Mouse (Mus musculus) forebrain, embryonic 11.5 days (tissue): ENCODE results near the gene Astl. TPM values are rescaled to one million over a fixed set of nuclear protein-coding genes. Genes with fewer than 3 reads are reported as not detected.

Experiments used
- ATAC-seq: fragments of 200-750 bp; cut with Nextera tagmentation; replicated peaks from 2 replicates; pipeline ENCODE4 v1.8.0; 2017; ENCODE audit warnings: moderate TSS enrichment; ENCODE audit not compliant: low FRiP score
- DNase-seq: peaks from one replicate; pipeline ENCODE4 v3.0.0-alpha.2; 2017; ENCODE audit warnings: low spot score
- H3K27ac ChIP-seq: fragments of 300-500 bp; sonication (generic); 2 replicates; pipeline ENCODE4 v1.5.1; 2014; ENCODE audit warnings: low read depth, low read length
- H3K27me3 ChIP-seq: fragments of 300-500 bp; sonication (generic); 2 replicates; pipeline ENCODE4 v1.6.1; 2014; ENCODE audit warnings: mild to moderate bottlenecking, low read length, mixed read lengths; ENCODE audit not compliant: control insufficient read depth, insufficient read depth
- H3K36me3 ChIP-seq: fragments of 300-500 bp; sonication (generic); 2 replicates; pipeline ENCODE4 v1.6.1; 2014; ENCODE audit warnings: mild to moderate bottlenecking, low read length, moderate library complexity, mixed read lengths; ENCODE audit not compliant: control insufficient read depth, insufficient read depth
- H3K4me1 ChIP-seq: fragments of 300-500 bp; sonication (generic); replicated peaks from 2 replicates; pipeline ENCODE4 v1.6.1; 2014; ENCODE audit warnings: low read length, mixed read lengths; ENCODE audit not compliant: control insufficient read depth, insufficient read depth
- H3K4me2 ChIP-seq: fragments of 300-500 bp; sonication (generic); 2 replicates; pipeline ENCODE4 v1.6.1; 2014; ENCODE audit warnings: low read depth, mild to moderate bottlenecking, low read length, moderate library complexity, mixed read lengths; ENCODE audit not compliant: severe bottlenecking
- H3K4me3 ChIP-seq: fragments of 300-500 bp; sonication (generic); 2 replicates; pipeline ENCODE4 v1.5.1; 2014; ENCODE audit warnings: low read depth, low read length
- H3K9ac ChIP-seq: fragments of 300-500 bp; sonication (generic); 2 replicates; pipeline ENCODE4 v1.6.1; 2014; ENCODE audit warnings: low read length
- H3K9me3 ChIP-seq: fragments of 300-500 bp; sonication (generic); 2 replicates; pipeline ENCODE4 v1.6.1; 2016; ENCODE audit warnings: low read length, mixed read lengths; ENCODE audit not compliant: control insufficient read depth
- WGBS: fragments of 180-500 bp; shearing (Covaris S2); extraction: QIAGEN DNeasy Blood & Tissue Kit; methylation state at CpG from one replicate; pipeline ENCODE4 v1.1.7; 2014; 5-methylcytosine and 5-hydroxymethylcytosine counted together
- polyA plus RNA-seq: library from polyadenylated mRNA; unstranded; fragments of >200 nt; fragmentation: Nextera tagmentation; extraction: Ambion mirVana; gene quantifications from 2 replicates; pipeline ENCODE4 v1.2.1, GENCODE M21; 2014

Astl gene
- polyA plus RNA-seq, 1 experiment from 2014 or later = not detected

GRCm38 (mm10) chr2:127390846-127391245 lies 52.4 kb downstream of the Astl start:
- Histone ChIP-seq H3K4me3 (no peak overlapping the region), H3K27ac (no peak overlapping the region), H3K4me1 (no peaks in the 10 kb centered on the region), H3K36me3 (no peaks in the 10 kb centered on the region), H3K9ac (no peak overlapping the region), H3K4me2 (no peak overlapping the region), H3K27me3 (no peaks in the 10 kb centered on the region), H3K9me3 (no peaks in the 10 kb centered on the region)
- no peak for ATAC-seq
- no peak for DNase-seq
- WGBS = 82% methylated on average over 4 of the region's 4 CpGs

GRCm38 (mm10) chr2:127391323-127391722 lies 52.9 kb downstream of the Astl start:
- Histone ChIP-seq H3K4me3 (no peak overlapping the region), H3K9ac (no peak overlapping the region), H3K27ac (no peak overlapping the region), H3K4me2 (no peak overlapping the region), H3K9me3 (no peaks in the 10 kb centered on the region), H3K4me1 (no peaks in the 10 kb centered on the region), H3K36me3 (no peaks in the 10 kb centered on the region), H3K27me3 (no peaks in the 10 kb centered on the region)
- DNase-seq (no peak), ATAC-seq (no peak)
- WGBS = 75% methylated on average over 3 of the region's 3 CpGs

GRCm38 (mm10) chr2:127394606-127395161 lies 56.2 kb downstream of the Astl start:
- ATAC-seq (no peak), DNase-seq (no peak)
- Histone ChIP-seq H3K4me1 (no peaks in the 10 kb centered on the region), H3K9ac (no peak overlapping the region), H3K27me3 (no peaks in the 10 kb centered on the region), H3K4me3 (no peak overlapping the region), H3K27ac (no peak overlapping the region), H3K36me3 (no peaks in the 10 kb centered on the region), H3K4me2 (no peak overlapping the region), H3K9me3 (no peaks in the 10 kb centered on the region)
- 82% methylated on average over 5 of the region's 5 CpGs for WGBS

GRCm38 (mm10) chr2:127398738-127399137 lies 60.3 kb downstream of the Astl start:
- 95% methylated on average over 7 of the region's 7 CpGs for WGBS
- no peaks in the 10 kb centered on the region for H3K9me3 ChIP-seq
- H3K4me2 ChIP-seq = no peak overlapping the region
- H3K27me3 ChIP-seq = no peaks in the 10 kb centered on the region
- DNase-seq (no peak), ATAC-seq (no peak)
- H3K27ac ChIP-seq = no peak overlapping the region
- H3K4me3 ChIP-seq = no peak overlapping the region
- H3K9ac ChIP-seq = no peak overlapping the region
- no peaks in the 10 kb centered on the region for H3K4me1 ChIP-seq
- no peaks in the 10 kb centered on the region for H3K36me3 ChIP-seq

Other genes with a start within 250 kb of the Astl start
- gene Ncaph, start 204.7 kb upstream of the Astl start, polyA plus RNA-seq = 130 and 132 TPM in 2 replicates
- gene Itpripl1, start 195.2 kb upstream of the Astl start, polyA plus RNA-seq = 22.5 and 23.5 TPM in 2 replicates
- 2.1 and 2.9 TPM in 2 replicates for gene 1810024B03Rik, start 130.4 kb upstream of the Astl start, polyA plus RNA-seq
- 113 and 115 TPM in 2 replicates for gene Snrnp200, start 130.3 kb upstream of the Astl start, polyA plus RNA-seq
- 46.3 and 55.6 TPM in 2 replicates for gene Ciao1, start 90.8 kb upstream of the Astl start, polyA plus RNA-seq
- gene Tmem127, start 90.7 kb upstream of the Astl start, polyA plus RNA-seq = 23.0 and 25.7 TPM in 2 replicates
- gene Stard7, start 68.4 kb upstream of the Astl start, polyA plus RNA-seq = 95.0 and 102 TPM in 2 replicates
- 3.9 and 5.2 TPM in 2 replicates for gene Dusp2, start 2.5 kb upstream of the Astl start, polyA plus RNA-seq
- gene Adra2b, start 24.6 kb downstream of the Astl start, polyA plus RNA-seq = 3.4 and 4.1 TPM in 2 replicates
- gene Gpat2, start 86.6 kb downstream of the Astl start, polyA plus RNA-seq = 0.16 and 0.40 TPM in 2 replicates
- gene Fahd2a, start 105.9 kb downstream of the Astl start, polyA plus RNA-seq = 25.8 and 26.0 TPM in 2 replicates
- 4.6 and 6.3 TPM in 2 replicates for gene Kcnip3, start 183.5 kb downstream of the Astl start, polyA plus RNA-seq
- gene Prom2, start 202.8 kb downstream of the Astl start, polyA plus RNA-seq = 0.48 and 0.63 TPM in 2 replicates
- 7.2 and 8.9 TPM in 2 replicates for gene Zfp661, start 248.5 kb downstream of the Astl start, polyA plus RNA-seq
- gene Mrps5, start 248.6 kb downstream of the Astl start, polyA plus RNA-seq = 159 and 167 TPM in 2 replicates